Mouse (Mus musculus): ENCODE results near the gene Col27a1. TPM values are rescaled to one million over a fixed set of nuclear protein-coding genes. Genes with fewer than 3 reads are reported as not detected.

Col27a1 gene
- total and polyA plus RNA-seq, 2 experiments from 2014 or later, result 0.56 to 5.3 TPM

DNA sequence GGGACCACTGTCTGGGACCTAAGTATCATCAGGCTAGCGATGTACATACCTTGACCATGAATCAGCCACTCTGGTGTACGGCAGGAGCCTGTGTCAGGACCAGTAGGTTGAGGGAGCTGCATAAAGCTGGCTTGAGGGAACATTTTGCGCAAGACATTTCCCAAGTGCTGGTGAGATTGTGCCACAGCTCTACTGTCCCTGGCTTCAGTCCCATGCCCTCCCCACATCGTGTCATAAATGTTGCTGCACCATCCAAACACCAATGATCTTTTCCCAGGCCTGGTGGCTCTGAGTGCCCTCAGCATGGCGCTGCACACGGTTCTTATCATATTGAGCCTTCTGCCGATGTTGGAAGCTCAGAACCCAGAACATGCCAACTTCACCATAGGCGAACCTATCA is 130.5 kb downstream of the Col27a1 start, which contains the start of gene Orm1:
Gene Orm1, plus strand, starts transcription at position 266 of the 400 bp plus-strand sequence.
- 90% methylated on average over 8 of the region's 8 CpGs for WGBS
- no peaks in the 10 kb centered on the region for H3K9me3 ChIP-seq (ENCODE audit: low read length)

DNA sequence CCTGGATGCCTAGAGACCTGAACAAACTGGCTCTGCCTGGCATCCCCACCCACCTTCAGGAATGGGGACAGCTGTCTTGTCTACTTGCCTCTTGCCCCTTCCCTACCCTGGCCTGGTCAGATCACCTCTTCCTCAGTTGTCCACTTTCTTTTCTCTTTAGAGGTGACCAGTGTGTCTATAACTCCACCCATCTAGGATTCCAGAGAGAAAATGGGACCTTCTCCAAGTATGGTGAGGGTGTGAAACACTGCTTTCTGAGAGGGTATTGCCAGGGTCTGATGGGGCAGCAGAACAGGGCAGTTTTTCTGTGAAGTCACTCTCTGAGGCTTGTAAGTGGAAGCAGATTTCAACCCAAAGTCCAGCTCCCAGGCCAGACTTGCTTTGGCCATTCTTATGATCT is 131.5 kb downstream of the Col27a1 start:
- Histone ChIP-seq H3K9ac (no peak overlapping the region), H3K36me3 (ENCODE audit: insufficient read depth) (no peaks in the 10 kb centered on the region), H3K4me3 (ENCODE audit: low read depth, low read length) (no peak overlapping the region), H3K9me3 (ENCODE audit: low read length) (no peaks in the 10 kb centered on the region), H3K4me2 (ENCODE audit: low read depth) (no peak overlapping the region), H3K27me3 (ENCODE audit: insufficient read depth, low read length) (no peaks in the 10 kb centered on the region), H3K4me1 (ENCODE audit: insufficient read depth) (no peaks in the 10 kb centered on the region), H3K27ac (ENCODE audit: low read depth, low read length) (no peak overlapping the region)
- no peak for TF ChIP-seq CTCF (IDR thresholded peaks at IDR 0.05; ENCODE audit: low read depth)
- ATAC-seq (no peak), DNase-seq (no peak)

More for the DNA sequence above, 130.5 kb downstream of the Col27a1 start, which contains the start of gene Orm1:
- no peak within 1 kb of the TSS for H3K4me3 ChIP-seq (ENCODE audit: low read depth, low read length)
- H3K9ac ChIP-seq, result no peak within 1 kb of the TSS
- ATAC-seq (no peak), DNase-seq (no peak)
- no peak within 1 kb of the TSS for H3K27ac ChIP-seq (ENCODE audit: low read depth, low read length)
- no peak within 1 kb of the TSS for H3K4me2 ChIP-seq (ENCODE audit: low read depth)
- no peak for TF ChIP-seq CTCF (IDR thresholded peaks at IDR 0.05; ENCODE audit: low read depth)
- no peaks in the 10 kb centered on the region for H3K27me3 ChIP-seq (ENCODE audit: insufficient read depth, low read length)
- no peaks in the 10 kb centered on the region for H3K4me1 ChIP-seq (ENCODE audit: insufficient read depth)
- H3K36me3 ChIP-seq (ENCODE audit: insufficient read depth), result no peaks in the 10 kb centered on the region

- WGBS, result 90% methylated on average over 4 of the region's 4 CpGs
- no peaks in the 10 kb centered on the region for H3K27me3 ChIP-seq (ENCODE audit: insufficient read depth, low read length)
- H3K36me3 ChIP-seq (ENCODE audit: insufficient read depth), result no peaks in the 10 kb centered on the region
- H3K9ac ChIP-seq, result no peak overlapping the region
- no peaks in the 10 kb centered on the region for H3K9me3 ChIP-seq (ENCODE audit: low read length)
- H3K4me2 ChIP-seq (ENCODE audit: low read depth), result no peak overlapping the region
- no peak for TF ChIP-seq CTCF (IDR thresholded peaks at IDR 0.05; ENCODE audit: low read depth)
- ATAC-seq (no peak), DNase-seq (no peak)
- no peaks in the 10 kb centered on the region for H3K4me1 ChIP-seq (ENCODE audit: insufficient read depth)
- H3K27ac ChIP-seq (ENCODE audit: low read depth, low read length), result no peak overlapping the region
- no peak overlapping the region for H3K4me3 ChIP-seq (ENCODE audit: low read depth, low read length)
Measured at GRCm38 (mm10) chr4:63346659-63347058, 132.9 kb downstream of the Col27a1 start.

- Histone ChIP-seq H3K9ac (no peak overlapping the region), H3K27ac (ENCODE audit: low read depth, low read length) (no peak overlapping the region), H3K36me3 (ENCODE audit: insufficient read depth) (no peaks in the 10 kb centered on the region), H3K4me2 (ENCODE audit: low read depth) (no peak overlapping the region), H3K9me3 (ENCODE audit: low read length) (no peaks in the 10 kb centered on the region), H3K4me3 (ENCODE audit: low read depth, low read length) (no peak overlapping the region), H3K4me1 (ENCODE audit: insufficient read depth) (no peaks in the 10 kb centered on the region), H3K27me3 (ENCODE audit: insufficient read depth, low read length) (no peaks in the 10 kb centered on the region)
- TF ChIP-seq CTCF (IDR thresholded peaks at IDR 0.05; ENCODE audit: low read depth), result no peak
- ATAC-seq (no peak), DNase-seq (no peak)
- WGBS, result 71% methylated on average over 6 of the region's 6 CpGs
Measured at GRCm38 (mm10) chr4:63348524-63348923, 134.7 kb downstream of the Col27a1 start.

DNA sequence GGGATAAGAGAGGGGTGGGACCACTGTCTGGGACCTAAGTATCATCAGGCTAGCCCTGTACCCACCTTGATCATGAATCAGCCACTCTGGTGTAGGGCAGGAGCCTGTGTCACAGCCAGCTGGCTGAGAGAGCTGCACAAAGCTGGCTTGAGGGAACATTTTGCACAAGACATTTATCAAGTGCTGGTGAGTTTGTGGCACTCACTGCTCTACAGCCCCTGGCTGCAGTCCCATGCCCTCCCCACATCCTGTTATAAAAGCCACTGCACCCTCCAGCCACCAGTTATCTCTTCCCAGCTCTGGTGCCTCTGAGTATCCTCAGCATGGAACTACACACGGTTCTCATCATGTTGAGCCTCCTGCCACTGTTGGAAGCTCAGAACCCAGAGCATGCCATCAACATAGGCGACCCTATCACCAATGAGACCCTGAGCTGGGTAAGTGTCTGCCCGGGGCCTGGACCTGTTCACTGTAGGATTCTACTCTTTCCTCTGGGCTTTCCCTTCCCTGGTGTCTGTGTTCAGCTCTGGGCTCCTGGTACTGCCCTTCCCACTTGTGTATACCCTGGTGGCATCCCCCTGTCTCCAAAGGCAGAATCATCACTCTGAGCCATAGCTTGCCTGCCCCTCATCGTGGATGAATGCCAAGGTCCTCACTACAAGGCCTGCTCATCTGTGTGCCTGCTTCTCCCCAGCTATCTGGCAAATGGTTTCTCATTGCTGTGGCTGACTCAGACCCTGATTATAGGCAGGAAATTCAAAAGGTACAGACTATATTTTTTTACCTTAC is 142.3 kb downstream of the Col27a1 start, which contains the start of gene Orm3:
Gene Orm3, plus strand, starts transcription at position 286 of the 789 bp plus-strand sequence.
- no peak for DNase-seq
- no peak for ATAC-seq
- no peak within 1 kb of the TSS for H3K4me2 ChIP-seq (ENCODE audit: low read depth)
- H3K9me3 ChIP-seq (ENCODE audit: low read length), result no peaks in the 10 kb centered on the region
- no peak for TF ChIP-seq CTCF (IDR thresholded peaks at IDR 0.05; ENCODE audit: low read depth)
- no peak within 1 kb of the TSS for H3K9ac ChIP-seq
- H3K27me3 ChIP-seq (ENCODE audit: insufficient read depth, low read length), result no peaks in the 10 kb centered on the region
- H3K4me3 ChIP-seq (ENCODE audit: low read depth, low read length), result no peak within 1 kb of the TSS
- no peak within 1 kb of the TSS for H3K27ac ChIP-seq (ENCODE audit: low read depth, low read length)
- 77% methylated on average over 4 of the region's 4 CpGs for WGBS
- H3K4me1 ChIP-seq (ENCODE audit: insufficient read depth), result no peaks in the 10 kb centered on the region
- H3K36me3 ChIP-seq (ENCODE audit: insufficient read depth), result no peaks in the 10 kb centered on the region

- 71% methylated on average over 2 of the region's 2 CpGs for WGBS
- ATAC-seq (no peak), DNase-seq (no peak)
- no peak for TF ChIP-seq CTCF (IDR thresholded peaks at IDR 0.05; ENCODE audit: low read depth)
- no peaks in the 10 kb centered on the region for H3K9me3 ChIP-seq (ENCODE audit: low read length)
- H3K27ac ChIP-seq (ENCODE audit: low read depth, low read length), result no peak overlapping the region
- H3K36me3 ChIP-seq (ENCODE audit: insufficient read depth), result no peaks in the 10 kb centered on the region
- no peak overlapping the region for H3K4me2 ChIP-seq (ENCODE audit: low read depth)
- H3K4me3 ChIP-seq (ENCODE audit: low read depth, low read length), result no peak overlapping the region
- no peaks in the 10 kb centered on the region for H3K4me1 ChIP-seq (ENCODE audit: insufficient read depth)
- no peak overlapping the region for H3K9ac ChIP-seq
- no peaks in the 10 kb centered on the region for H3K27me3 ChIP-seq (ENCODE audit: insufficient read depth, low read length)
Measured at GRCm38 (mm10) chr4:63356981-63357570, 143.3 kb downstream of the Col27a1 start.

- Histone ChIP-seq H3K27ac (ENCODE audit: low read depth, low read length) (no peak overlapping the region), H3K36me3 (ENCODE audit: insufficient read depth) (no peaks in the 10 kb centered on the region), H3K9me3 (ENCODE audit: low read length) (no peaks in the 10 kb centered on the region), H3K27me3 (ENCODE audit: insufficient read depth, low read length) (no peaks in the 10 kb centered on the region), H3K9ac (no peak overlapping the region), H3K4me3 (ENCODE audit: low read depth, low read length) (no peak overlapping the region), H3K4me2 (ENCODE audit: low read depth) (no peak overlapping the region), H3K4me1 (ENCODE audit: insufficient read depth) (no peaks in the 10 kb centered on the region)
- ATAC-seq, result no peak
- no peak for TF ChIP-seq CTCF (IDR thresholded peaks at IDR 0.05; ENCODE audit: low read depth)
- WGBS, result 80% methylated on average over 6 of the region's 6 CpGs
- DNase-seq, result no peak
Measured at GRCm38 (mm10) chr4:63359861-63360260, 146.1 kb downstream of the Col27a1 start.

Data from forebrain, postnatal 0 days (tissue).